Mouse (Mus musculus) midbrain, embryonic 12.5 days (tissue): ENCODE results near the gene Dus4l. TPM values are rescaled to one million over a fixed set of nuclear protein-coding genes. Genes with fewer than 3 reads are reported as not detected.

Experiments used
- ATAC-seq: fragments of 200-750 bp; cut with Nextera tagmentation; 2 replicates; pipeline ENCODE4 v1.8.0; 2017; ENCODE audit warnings: low read depth, moderate TSS enrichment, moderate library complexity; ENCODE audit not compliant: low FRiP score
- H3K27ac ChIP-seq: fragments of 300-500 bp; sonication (generic); replicated peaks from 2 replicates; pipeline ENCODE4 v1.5.1; 2016; ENCODE audit warnings: mild to moderate bottlenecking
- H3K27me3 ChIP-seq: fragments of 300-500 bp; sonication (generic); 2 replicates; pipeline ENCODE4 v1.6.1; 2016; ENCODE audit warnings: mild to moderate bottlenecking
- H3K36me3 ChIP-seq: fragments of 300-500 bp; sonication (generic); 2 replicates; pipeline ENCODE4 v1.6.1; 2016
- H3K4me1 ChIP-seq: fragments of 300-500 bp; sonication (generic); 2 replicates; pipeline ENCODE4 v1.6.1; 2016
- H3K4me2 ChIP-seq: fragments of 300-500 bp; sonication (generic); replicated peaks from 2 replicates; pipeline ENCODE4 v1.6.1; 2016; ENCODE audit warnings: mild to moderate bottlenecking, moderate library complexity
- H3K4me3 ChIP-seq: fragments of 300-500 bp; sonication (generic); 2 replicates; pipeline ENCODE4 v1.5.1; 2016; ENCODE audit warnings: mild to moderate bottlenecking
- H3K9ac ChIP-seq: fragments of 300-500 bp; sonication (generic); replicated peaks from 2 replicates; pipeline ENCODE4 v1.6.1; 2016; ENCODE audit warnings: mild to moderate bottlenecking, moderate library complexity
- H3K9me3 ChIP-seq: fragments of 300-500 bp; sonication (generic); 2 replicates; pipeline ENCODE4 v1.6.1; 2016; ENCODE audit warnings: mild to moderate bottlenecking
- WGBS: fragments of 180-500 bp; shearing (Covaris S2); methylation state at CpG from one replicate; pipeline ENCODE4 v1.1.7; 2016; 5-methylcytosine and 5-hydroxymethylcytosine counted together
- polyA plus RNA-seq: library from polyadenylated mRNA; unstranded; fragments of >200 nt; fragmentation: Nextera tagmentation; extraction: Ambion mirVana; gene quantifications from 2 replicates; pipeline ENCODE4 v1.2.1, GENCODE M21; 2016

Dus4l gene
- polyA plus RNA-seq = 7.9 and 9.4 TPM in 2 replicates

GRCm38 (mm10) chr12:31654197-31654964, at the start of gene Dus4l, which contains the start of gene Cog5:
Gene Dus4l (minus strand): TSS chr12:31654826.
Gene Cog5 (plus strand): TSS chr12:31654869.
- WGBS = under 1% methylated on average over 47 of the region's 47 CpGs
- no peaks in the 10 kb centered on the region for H3K9me3 ChIP-seq
- peaks cover 4% of the 10 kb centered on the region for H3K4me1 ChIP-seq
- H3K4me2 ChIP-seq = peak within 1 kb of the TSS; percentile 70
- H3K27me3 ChIP-seq = no peaks in the 10 kb centered on the region
- peak within 1 kb of the TSS; percentile 65 for H3K9ac ChIP-seq
- peak within 1 kb of the TSS; percentile 73 for H3K4me3 ChIP-seq
- H3K36me3 ChIP-seq = no peaks in the 10 kb centered on the region
- peak within 1 kb of the TSS; percentile 56 for H3K27ac ChIP-seq
- peak; percentile 96 for ATAC-seq

- 77% methylated on average over 6 of the region's 6 CpGs for WGBS
- H3K4me3 ChIP-seq = no peak overlapping the region
- no peak overlapping the region for H3K9ac ChIP-seq
- H3K36me3 ChIP-seq = 0 out of 2 replicates have a peak, but pooled peaks cover under 1% of the 10 kb centered on the region
- ATAC-seq = no peak
- H3K27me3 ChIP-seq = no peaks in the 10 kb centered on the region
- H3K9me3 ChIP-seq = no peaks in the 10 kb centered on the region
- H3K4me2 ChIP-seq = no peak overlapping the region
- no peak overlapping the region for H3K27ac ChIP-seq
- H3K4me1 ChIP-seq = no peaks in the 10 kb centered on the region
These were observed 49.3 kb upstream of the Dus4l start for GRCm38 (mm10) chr12:31703904-31704303.

- no peak overlapping the region for H3K4me2 ChIP-seq
- ATAC-seq = no peak
- H3K4me1 ChIP-seq = no peaks in the 10 kb centered on the region
- no peak overlapping the region for H3K9ac ChIP-seq
- no peaks in the 10 kb centered on the region for H3K27me3 ChIP-seq
- no peak overlapping the region for H3K27ac ChIP-seq
- WGBS = 88% methylated on average over 5 of the region's 5 CpGs
- H3K9me3 ChIP-seq = no peaks in the 10 kb centered on the region; the same call in 1 of the 2 replicates
- H3K36me3 ChIP-seq = no peaks in the 10 kb centered on the region
- no peak overlapping the region for H3K4me3 ChIP-seq
These were observed 46.8 kb upstream of the Dus4l start for GRCm38 (mm10) chr12:31701411-31701810.

GRCm38 (mm10) chr12:31700623-31701347, 46.2 kb upstream of the Dus4l start:
- Histone ChIP-seq H3K9me3 (no peaks in the 10 kb centered on the region; the same call in 1 of the 2 replicates), H3K36me3 (no peaks in the 10 kb centered on the region), H3K27ac (no peak overlapping the region), H3K27me3 (no peaks in the 10 kb centered on the region), H3K4me2 (no peak overlapping the region), H3K4me3 (no peak overlapping the region), H3K9ac (no peak overlapping the region), H3K4me1 (no peaks in the 10 kb centered on the region)
- ATAC-seq = no peak
- 62% methylated on average over 5 of the region's 5 CpGs for WGBS

- no peak overlapping the region for H3K4me3 ChIP-seq
- no peak overlapping the region for H3K27ac ChIP-seq
- ATAC-seq = no peak
- no peak overlapping the region for H3K4me2 ChIP-seq
- H3K27me3 ChIP-seq = no peaks in the 10 kb centered on the region
- no peak overlapping the region for H3K9ac ChIP-seq
- H3K36me3 ChIP-seq = no peaks in the 10 kb centered on the region
- H3K4me1 ChIP-seq = no peaks in the 10 kb centered on the region
- 93% methylated on average over 1 of the region's 1 CpGs for WGBS
- H3K9me3 ChIP-seq = no peaks in the 10 kb centered on the region; the same call in 1 of the 2 replicates
These were observed 38.7 kb upstream of the Dus4l start for GRCm38 (mm10) chr12:31693278-31693677.

- Histone ChIP-seq H3K4me2 (no peak overlapping the region), H3K9ac (no peak overlapping the region), H3K27me3 (no peaks in the 10 kb centered on the region), H3K4me1 (no peaks in the 10 kb centered on the region), H3K27ac (no peak overlapping the region), H3K4me3 (no peak overlapping the region), H3K9me3 (no peaks in the 10 kb centered on the region), H3K36me3 (no peaks in the 10 kb centered on the region)
- WGBS = 92% methylated on average over 3 of the region's 3 CpGs
- ATAC-seq = no peak
These were observed 32.1 kb upstream of the Dus4l start for GRCm38 (mm10) chr12:31686679-31687078.

- no peaks in the 10 kb centered on the region for H3K9me3 ChIP-seq
- H3K4me3 ChIP-seq = no peak overlapping the region
- H3K27ac ChIP-seq = no peak overlapping the region
- H3K4me1 ChIP-seq = no peaks in the 10 kb centered on the region
- H3K27me3 ChIP-seq = no peaks in the 10 kb centered on the region
- no peak for ATAC-seq
- H3K9ac ChIP-seq = no peak overlapping the region
- WGBS = 49% methylated on average over 3 of the region's 3 CpGs
- H3K36me3 ChIP-seq = peaks cover 22% of the 10 kb centered on the region
- no peak overlapping the region for H3K4me2 ChIP-seq
These were observed 12.6 kb upstream of the Dus4l start for GRCm38 (mm10) chr12:31667187-31667586.

GRCm38 (mm10) chr12:31665999-31666398, 11.4 kb upstream of the Dus4l start:
- Histone ChIP-seq H3K9ac (no peak overlapping the region), H3K4me3 (no peak overlapping the region), H3K4me1 (no peaks in the 10 kb centered on the region), H3K9me3 (no peaks in the 10 kb centered on the region), H3K36me3 (peaks cover 18% of the 10 kb centered on the region), H3K4me2 (no peak overlapping the region), H3K27me3 (no peaks in the 10 kb centered on the region), H3K27ac (no peak overlapping the region)
- 73% methylated on average over 6 of the region's 6 CpGs for WGBS
- ATAC-seq = no peak

- no peak overlapping the region for H3K4me3 ChIP-seq
- ATAC-seq = no peak
- no peaks in the 10 kb centered on the region for H3K27me3 ChIP-seq
- no peak overlapping the region for H3K27ac ChIP-seq
- no peak overlapping the region for H3K9ac ChIP-seq
- no peaks in the 10 kb centered on the region for H3K36me3 ChIP-seq
- no peak overlapping the region for H3K4me2 ChIP-seq
- no peaks in the 10 kb centered on the region for H3K9me3 ChIP-seq
- WGBS = 97% methylated on average over 2 of the region's 2 CpGs
- H3K4me1 ChIP-seq = peaks cover 4% of the 10 kb centered on the region
These were observed 2.2 kb upstream of the Dus4l start for GRCm38 (mm10) chr12:31656841-31657240.

GRCm38 (mm10) chr12:31654965-31655477, 395 bp upstream of the Dus4l start:
- Histone ChIP-seq H3K27ac (peak overlapping the region; percentile 56), H3K4me3 (peak overlapping the region; percentile 73), H3K9me3 (no peaks in the 10 kb centered on the region), H3K4me1 (peaks cover 4% of the 10 kb centered on the region), H3K9ac (peak overlapping the region; percentile 65), H3K27me3 (no peaks in the 10 kb centered on the region), H3K36me3 (no peaks in the 10 kb centered on the region), H3K4me2 (peak overlapping the region; percentile 70)
- WGBS = under 1% methylated on average over 29 of the region's 29 CpGs
- ATAC-seq = peak; percentile 81

GRCm38 (mm10) chr12:31653611-31654010, 1.0 kb downstream of the Dus4l start:
- Histone ChIP-seq H3K4me1 (peaks cover 4% of the 10 kb centered on the region), H3K9me3 (no peaks in the 10 kb centered on the region), H3K36me3 (no peaks in the 10 kb centered on the region), H3K4me2 (peak overlapping the region; percentile 13; the same call in 1 of the 2 replicates), H3K27ac (no peak overlapping the region), H3K9ac (no peak overlapping the region), H3K27me3 (no peaks in the 10 kb centered on the region), H3K4me3 (no peak overlapping the region)
- ATAC-seq = no peak
- WGBS = 76% methylated on average over 5 of the region's 5 CpGs

GRCm38 (mm10) chr12:31635240-31635607, 19.4 kb downstream of the Dus4l start:
- H3K27ac ChIP-seq = no peak overlapping the region
- peak overlapping the region; percentile 65; the same call in 1 of the 2 replicates for H3K4me2 ChIP-seq
- no peak overlapping the region for H3K9ac ChIP-seq
- peaks cover 7% of the 10 kb centered on the region for H3K4me1 ChIP-seq
- peaks cover 3% of the 10 kb centered on the region; the same call in 1 of the 2 replicates for H3K36me3 ChIP-seq
- ATAC-seq = no peak; the same call in 1 of the 2 replicates
- no peaks in the 10 kb centered on the region for H3K9me3 ChIP-seq
- no peaks in the 10 kb centered on the region for H3K27me3 ChIP-seq
- no peak overlapping the region for H3K4me3 ChIP-seq
- 84% methylated on average over 3 of the region's 3 CpGs for WGBS
